Mouse (Mus musculus): ENCODE measurements around the gene Olfr1416. TPM values are rescaled to one million over a fixed set of nuclear protein-coding genes. Genes with fewer than 3 reads are reported as not detected.
"Not testable (repeated sequence)": the region's sequence is repeated elsewhere in the genome, so short reads cannot be mapped to it uniquely, and the experiment has no call there.

Gene Olfr1416
- total RNA-seq, 1 experiment, result not detected

DNA sequence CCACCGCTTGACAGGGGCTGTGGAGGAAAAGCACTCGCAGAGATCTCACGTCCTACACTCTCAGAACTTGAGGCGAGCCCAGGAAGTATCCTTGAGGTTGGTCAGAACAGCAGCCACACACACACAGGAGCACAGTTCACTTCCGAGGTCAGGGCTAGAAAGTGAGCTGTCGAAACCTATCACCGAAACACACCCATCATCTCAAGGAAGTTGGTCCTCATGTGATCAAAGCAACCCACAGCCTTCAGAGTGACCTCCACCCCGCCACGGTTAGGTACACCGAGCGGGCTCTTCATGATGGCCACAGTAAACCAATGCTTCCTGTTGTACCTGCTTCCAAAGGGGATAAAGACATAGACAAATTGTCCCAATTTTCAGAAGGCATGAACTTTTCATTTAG lies 30.5 kb upstream of the Olfr1416 start:
- Histone ChIP-seq H3K9ac (ENCODE audit: insufficient read depth, low read depth, low read length, poor library complexity, severe bottlenecking) (no peak overlapping the region), H3K36me3 (ENCODE audit: control insufficient read depth, insufficient read depth, low read length, poor library complexity, severe bottlenecking) (no peaks in the 10 kb centered on the region), H3K4me1 (ENCODE audit: control insufficient read depth in 2 of 2, insufficient read depth in 2 of 2, low read length in 2 of 2, poor library complexity in 1 of 2) (peaks cover 0 to 2% of the 10 kb centered on the region in 2 experiments; a peak in 1 of 4 replicates), H3K9me3 (ENCODE audit: control insufficient read depth, insufficient read depth, low read depth, low read length) (no peaks in the 10 kb centered on the region), H3K4me3 (ENCODE audit: insufficient read depth in 1 of 2, low read depth in 1 of 2, low read length in 2 of 2, poor library complexity in 1 of 2, severe bottlenecking in 1 of 2) (no peak overlapping the region), H3K27ac (ENCODE audit: insufficient read depth, low read depth, low read length, poor library complexity, severe bottlenecking) (no peak overlapping the region)
- no peak for DNase-seq (ENCODE audit: low read depth, low spot score)
- TF ChIP-seq MAFK (IDR thresholded peaks at IDR 0.05; ENCODE audit: insufficient read depth, low read depth, low read length), result no peak
- no peak for TF ChIP-seq HCFC1 (IDR thresholded peaks at IDR 0.05; ENCODE audit: borderline replicate concordance, insufficient read depth, low read length)
- no peak for TF ChIP-seq ZNF384 (IDR thresholded peaks at IDR 0.05; ENCODE audit: low read depth, low read length)
- no peak for TF ChIP-seq CHD2 (IDR thresholded peaks at IDR 0.05; ENCODE audit: low read depth, low read length)
- TF ChIP-seq ZC3H11A (IDR thresholded peaks at IDR 0.05; ENCODE audit: borderline replicate concordance, low read depth, low read length), result no peak
- in situ Hi-C loops (cut with MboI; ENCODE audit: low sequenced_read_pairs in 2 of 2, unreplicated experiment in 2 of 2), result no loop called here

DNA sequence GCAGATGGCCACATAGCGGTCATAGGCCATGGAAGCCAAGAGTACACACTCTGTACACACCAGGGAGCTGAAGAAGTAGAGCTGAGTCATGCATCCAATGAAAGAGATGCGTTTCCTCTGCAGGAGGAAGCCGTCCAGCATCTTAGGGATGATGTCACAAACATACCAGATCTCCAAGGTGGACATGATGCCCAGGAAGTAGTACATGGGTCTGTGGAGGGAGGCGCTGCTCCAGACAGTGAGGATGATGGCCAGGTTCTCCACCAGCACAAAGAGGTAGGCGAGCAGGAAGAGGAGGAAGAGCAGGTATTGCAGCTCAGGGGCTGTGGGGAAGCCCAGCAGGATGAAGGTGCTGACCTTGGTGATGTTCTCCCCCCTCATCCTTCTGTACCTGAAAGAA lies 26.7 kb upstream of the Olfr1416 start:
- H3K9me3 ChIP-seq (ENCODE audit: control insufficient read depth, insufficient read depth, low read depth, low read length); H3K27ac ChIP-seq (ENCODE audit: insufficient read depth, low read depth, low read length, poor library complexity, severe bottlenecking); H3K36me3 ChIP-seq (ENCODE audit: control insufficient read depth, insufficient read depth, low read length, poor library complexity, severe bottlenecking); in situ Hi-C loops (cut with MboI; ENCODE audit: low sequenced_read_pairs in 2 of 2, unreplicated experiment in 2 of 2); H3K9ac ChIP-seq (ENCODE audit: insufficient read depth, low read depth, low read length, poor library complexity, severe bottlenecking); DNase-seq (ENCODE audit: low read depth, low spot score); H3K4me3 ChIP-seq (ENCODE audit: insufficient read depth in 1 of 2, low read depth in 1 of 2, low read length in 2 of 2, poor library complexity in 1 of 2, severe bottlenecking in 1 of 2); H3K4me1 ChIP-seq (ENCODE audit: control insufficient read depth in 2 of 2, insufficient read depth in 2 of 2, low read length in 2 of 2, poor library complexity in 1 of 2): not testable (repeated sequence)

DNA sequence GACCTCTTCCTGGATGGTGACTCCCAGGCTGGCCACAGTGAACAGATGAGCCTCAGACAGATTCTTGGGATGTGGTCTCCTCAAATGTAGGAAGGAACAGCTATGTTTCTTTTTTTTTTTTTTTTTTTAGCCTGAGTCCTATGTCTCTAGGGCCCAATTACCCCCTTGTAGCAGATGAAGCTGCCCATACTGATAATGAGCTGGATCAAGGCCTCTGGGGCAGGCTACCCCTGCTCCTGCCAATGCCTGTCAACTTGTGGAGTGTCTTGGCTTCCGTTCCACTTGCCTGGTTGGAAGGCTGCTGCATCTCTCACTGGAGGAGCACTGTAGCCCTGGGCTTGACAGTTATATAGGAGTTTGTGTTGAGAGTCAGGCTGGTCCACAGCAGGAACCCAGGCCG lies 11.1 kb upstream of the Olfr1416 start, which contains the start of gene Olfr1415:
Olfr1415 (minus strand) TSS at position 101 of the 400 bp plus-strand sequence.
- H3K4me1 ChIP-seq (ENCODE audit: control insufficient read depth in 2 of 2, insufficient read depth in 2 of 2, low read length in 2 of 2, poor library complexity in 1 of 2), result no peaks in the 10 kb centered on the region
- in situ Hi-C loops (cut with MboI; ENCODE audit: low sequenced_read_pairs in 2 of 2, unreplicated experiment in 2 of 2), result no loop called here
- H3K9ac ChIP-seq (ENCODE audit: insufficient read depth, low read depth, low read length, poor library complexity, severe bottlenecking), result no peak within 1 kb of the TSS
- no peak for DNase-seq (ENCODE audit: low read depth, low spot score)
- no peaks in the 10 kb centered on the region for H3K36me3 ChIP-seq (ENCODE audit: control insufficient read depth, insufficient read depth, low read length, poor library complexity, severe bottlenecking)
- no peak within 1 kb of the TSS for H3K4me3 ChIP-seq (ENCODE audit: insufficient read depth in 1 of 2, low read depth in 1 of 2, low read length in 2 of 2, poor library complexity in 1 of 2, severe bottlenecking in 1 of 2)
- no peak for TF ChIP-seq MAFK (IDR thresholded peaks at IDR 0.05; ENCODE audit: insufficient read depth, low read depth, low read length)
- no peak for TF ChIP-seq HCFC1 (IDR thresholded peaks at IDR 0.05; ENCODE audit: borderline replicate concordance, insufficient read depth, low read length)
- no peak for TF ChIP-seq ZC3H11A (IDR thresholded peaks at IDR 0.05; ENCODE audit: borderline replicate concordance, low read depth, low read length)
- no peak for TF ChIP-seq CHD2 (IDR thresholded peaks at IDR 0.05; ENCODE audit: low read depth, low read length)
- H3K9me3 ChIP-seq (ENCODE audit: control insufficient read depth, insufficient read depth, low read depth, low read length), result no peaks in the 10 kb centered on the region
- H3K27ac ChIP-seq (ENCODE audit: insufficient read depth, low read depth, low read length, poor library complexity, severe bottlenecking), result no peak within 1 kb of the TSS

DNA sequence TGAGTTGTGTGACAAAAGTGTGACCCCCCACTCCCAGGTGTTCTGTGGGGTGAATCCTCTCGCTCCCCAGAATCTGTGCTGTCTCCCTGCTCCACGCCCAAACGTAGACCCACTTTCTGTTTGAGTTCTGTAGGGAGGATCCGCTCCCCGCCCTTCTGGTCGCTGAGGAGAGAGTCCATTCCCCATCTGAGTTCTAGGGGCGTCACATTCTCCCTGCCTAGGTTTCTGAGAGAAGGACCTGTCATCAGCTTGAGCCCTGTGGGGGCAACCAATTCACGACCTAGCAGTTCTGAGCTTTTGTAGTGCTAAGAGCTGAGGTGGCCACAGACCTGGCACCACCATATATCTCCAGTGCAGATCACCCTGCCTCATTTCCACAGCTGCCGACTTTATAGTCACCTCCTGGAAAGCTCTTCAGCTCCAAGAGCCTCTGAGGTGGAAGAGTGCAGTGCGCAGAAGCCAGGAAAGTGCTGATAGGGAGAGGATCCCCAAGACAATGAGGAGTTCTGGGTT lies 10.8 kb downstream of the Olfr1416 start:
- in situ Hi-C loops (cut with MboI; ENCODE audit: low sequenced_read_pairs in 2 of 2, unreplicated experiment in 2 of 2), result no loop called here
- Histone ChIP-seq H3K4me3 (ENCODE audit: insufficient read depth in 1 of 2, low read depth in 1 of 2, low read length in 2 of 2, poor library complexity in 1 of 2, severe bottlenecking in 1 of 2) (peak overlapping the region; percentile 51 to 91), H3K27ac (ENCODE audit: insufficient read depth, low read depth, low read length, poor library complexity, severe bottlenecking) (no peak overlapping the region), H3K9me3 (ENCODE audit: control insufficient read depth, insufficient read depth, low read depth, low read length) (no peaks in the 10 kb centered on the region), H3K36me3 (ENCODE audit: control insufficient read depth, insufficient read depth, low read length, poor library complexity, severe bottlenecking) (peaks cover 13% of the 10 kb centered on the region), H3K9ac (ENCODE audit: insufficient read depth, low read depth, low read length, poor library complexity, severe bottlenecking) (peak overlapping the region; percentile 63), H3K4me1 (ENCODE audit: control insufficient read depth in 2 of 2, insufficient read depth in 2 of 2, low read length in 2 of 2, poor library complexity in 1 of 2) (no peaks in the 10 kb centered on the region)
- no peak for TF ChIP-seq HCFC1 (IDR thresholded peaks at IDR 0.05; ENCODE audit: borderline replicate concordance, insufficient read depth, low read length)
- no peak for TF ChIP-seq MAFK (IDR thresholded peaks at IDR 0.05; ENCODE audit: insufficient read depth, low read depth, low read length)
- TF ChIP-seq ZNF384 (IDR thresholded peaks at IDR 0.05; ENCODE audit: low read depth, low read length), result no peak
- TF ChIP-seq ZC3H11A (IDR thresholded peaks at IDR 0.05; ENCODE audit: borderline replicate concordance, low read depth, low read length), result no peak
- TF ChIP-seq CHD2 (IDR thresholded peaks at IDR 0.05; ENCODE audit: low read depth, low read length), result no peak
- no peak for DNase-seq (ENCODE audit: low read depth, low spot score)

Data from ES-E14 (cell line).